Mouse (Mus musculus) bone marrow, adult 2 months (tissue): ENCODE results near the gene Kdf1.

ENCODE experiments used
- CTCF ChIP-seq: fragments of 200-500 bp; IDR thresholded peaks from 2 replicates; pipeline ENCODE4 v1.5.1; 2011; ENCODE audit warnings: low read length, control low read depth; ENCODE audit not compliant: control insufficient read depth, insufficient read depth
- POLR2A ChIP-seq: fragments of 200-500 bp; IDR thresholded peaks from 2 replicates; pipeline ENCODE4 v1.6.1; 2011; ENCODE audit warnings: low read depth, mild to moderate bottlenecking, control low read depth, low read length, borderline replicate concordance; ENCODE audit not compliant: control insufficient read depth

DNA sequence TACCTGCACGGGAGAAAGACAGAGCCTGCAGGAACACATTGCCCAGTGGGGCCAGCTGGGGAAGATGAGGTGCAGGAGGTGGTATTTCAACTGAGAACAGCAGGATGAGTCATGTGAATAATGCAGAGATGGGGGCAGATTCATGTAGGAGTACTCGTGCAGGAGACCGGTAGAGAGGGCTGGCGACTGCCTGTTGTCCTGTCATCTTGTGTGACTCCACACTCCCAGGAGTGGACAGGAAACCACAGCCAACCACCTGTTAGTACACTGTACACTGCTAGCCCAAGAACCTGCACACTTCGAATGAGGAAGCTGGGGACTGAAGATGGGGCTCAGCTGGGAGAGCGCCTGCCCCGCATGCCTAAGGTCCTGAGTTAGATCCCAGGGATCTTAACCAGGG lies 17.2 kb upstream of the Kdf1 start:
- TF ChIP-seq POLR2A (no peak), CTCF (no peak)
